Mouse (Mus musculus) megakaryocyte, adult 5-6 weeks (primary cell): ENCODE measurements around the gene Capn10. TPM values are rescaled to one million over a fixed set of nuclear protein-coding genes. Genes with fewer than 3 reads are reported as not detected.

Experiments
- ATAC-seq: 2 replicates; pipeline ENCODE4 v1.8.0; 2016; ENCODE audit warnings: mild to moderate bottlenecking, inconsistent platforms; ENCODE audit not compliant: poor library complexity, severe bottlenecking
- total RNA-seq, 2 experiments: library from RNA; stranded (forward) in 1 of 2; stranded (reverse) in 1 of 2; fragments of 153-499, 151-499 nt in 1 of 2; fragments of 221-1000, 200-1000 nt in 1 of 2; gene quantifications; 2 replicates each; pipeline versions ENCODE4 v1.2.3 to v1.2.4; 2015 to 2017

The Capn10 gene
- 2.7 and 5.2 TPM in 2 replicates for total RNA-seq (2015)
- 6.4 and 8.7 TPM in 2 replicates for total RNA-seq (2017)

DNA sequence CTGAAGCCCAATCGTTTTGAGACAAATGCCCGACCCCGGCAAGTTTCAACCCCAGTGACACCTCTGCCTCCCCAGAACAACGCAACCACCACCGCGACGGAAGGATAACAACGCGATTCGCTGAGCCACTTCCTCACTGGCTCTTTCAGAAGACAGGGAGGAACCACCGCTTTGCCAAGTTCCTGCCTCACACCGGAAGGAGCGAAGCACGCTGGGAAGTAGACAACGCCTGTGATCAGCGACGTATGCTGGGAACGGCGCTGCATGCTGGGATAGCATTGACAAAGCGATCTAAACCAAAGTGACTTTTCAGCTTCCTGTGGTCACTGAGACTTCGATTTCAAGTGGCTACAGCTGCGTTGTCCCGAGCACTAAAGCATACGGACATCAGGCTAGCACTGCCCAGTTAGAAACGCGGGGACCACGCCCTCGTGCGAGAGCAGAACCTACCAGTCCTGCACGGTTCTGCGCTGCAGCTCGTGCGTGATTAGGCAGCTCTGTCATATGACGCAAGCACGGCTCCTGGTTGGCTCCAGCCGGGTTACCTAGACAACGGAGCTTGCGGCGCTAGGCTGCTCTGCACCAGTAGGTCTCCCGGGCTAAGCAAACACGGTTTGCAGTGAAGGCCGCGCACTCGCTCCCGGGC is at the start of gene Capn10:
TSS of gene Capn10 (plus strand) at position 195 of the 646 bp plus-strand sequence.
- peak; percentile 90 for ATAC-seq

DNA sequence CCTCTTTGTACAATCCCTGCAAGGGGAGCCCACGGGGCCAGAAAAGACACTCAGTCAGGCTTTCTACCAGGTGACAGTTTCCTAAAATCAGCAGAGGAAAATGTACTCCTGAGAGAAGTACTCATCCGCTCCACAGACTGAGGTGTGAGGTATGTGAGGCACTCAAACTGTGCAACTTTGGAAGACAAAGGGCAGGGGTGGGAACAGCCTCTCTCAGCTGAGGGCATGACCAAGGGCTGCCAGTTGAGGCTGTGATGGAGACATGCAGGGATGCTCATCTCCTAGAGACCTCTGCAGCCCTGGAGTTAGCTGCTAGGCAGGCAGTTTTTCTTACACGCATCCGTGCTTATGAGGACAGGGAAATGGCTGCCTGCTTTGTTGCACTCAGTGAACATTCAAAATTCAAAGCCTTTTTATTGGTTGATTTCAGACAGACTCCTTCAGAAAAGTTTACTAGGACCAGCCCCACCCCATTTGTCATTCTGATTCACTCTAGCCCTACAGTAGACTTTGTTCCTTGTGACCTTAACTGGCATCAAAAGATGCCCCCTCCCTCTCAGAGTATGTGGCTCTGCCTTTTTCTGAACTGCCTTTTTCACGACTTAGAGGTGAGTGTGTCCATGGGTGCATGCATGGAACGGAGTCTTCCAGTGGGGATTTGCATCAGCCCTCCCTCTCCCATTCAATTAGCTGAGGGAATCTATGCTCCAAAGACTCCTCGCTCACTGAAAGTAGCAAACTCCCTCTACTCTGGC is 45.1 kb upstream of the Capn10 start:
- no peak for ATAC-seq

DNA sequence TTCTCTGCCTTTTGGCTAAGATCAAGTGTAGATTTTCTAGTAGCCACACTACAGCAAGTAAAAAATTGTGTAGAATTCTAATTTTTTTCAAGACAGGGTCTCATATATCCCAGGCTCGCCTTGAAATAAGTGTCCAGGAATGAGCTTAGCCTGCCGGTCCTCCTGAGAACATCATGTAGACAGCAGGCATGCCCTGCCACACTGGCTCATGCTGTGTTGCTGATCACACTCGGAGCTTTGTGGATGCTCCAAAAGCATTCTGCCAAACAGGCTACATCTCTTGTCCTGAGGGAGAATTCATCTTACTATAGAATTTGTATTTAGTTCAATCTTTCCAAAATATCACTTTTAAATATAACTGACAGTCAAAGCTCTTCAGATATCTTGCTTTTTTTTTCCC is 41.4 kb upstream of the Capn10 start:
- no peak for ATAC-seq

GRCm38 (mm10) chr1:92893896-92894295 is 40.3 kb upstream of the Capn10 start:
- no peak for ATAC-seq

DNA sequence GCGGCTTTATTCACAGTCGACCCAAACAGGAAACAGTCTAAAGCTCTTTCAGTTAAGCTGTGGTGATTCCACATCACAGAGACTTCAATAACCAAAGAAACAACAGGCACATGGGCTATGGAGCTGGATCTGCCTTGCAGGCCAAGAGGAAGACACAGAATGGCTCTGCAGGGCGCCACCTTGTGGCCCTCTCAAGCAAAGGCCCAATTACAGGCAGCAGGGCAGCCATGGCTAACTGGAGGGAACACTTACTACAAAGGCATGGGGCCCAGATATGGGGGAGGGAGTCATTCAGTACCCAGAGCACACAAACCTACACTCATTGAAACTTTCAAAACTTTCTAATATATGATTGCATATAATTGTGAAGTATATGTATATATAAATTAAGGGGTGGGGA is 39.1 kb upstream of the Capn10 start:
- peak; percentile 97 for ATAC-seq

DNA sequence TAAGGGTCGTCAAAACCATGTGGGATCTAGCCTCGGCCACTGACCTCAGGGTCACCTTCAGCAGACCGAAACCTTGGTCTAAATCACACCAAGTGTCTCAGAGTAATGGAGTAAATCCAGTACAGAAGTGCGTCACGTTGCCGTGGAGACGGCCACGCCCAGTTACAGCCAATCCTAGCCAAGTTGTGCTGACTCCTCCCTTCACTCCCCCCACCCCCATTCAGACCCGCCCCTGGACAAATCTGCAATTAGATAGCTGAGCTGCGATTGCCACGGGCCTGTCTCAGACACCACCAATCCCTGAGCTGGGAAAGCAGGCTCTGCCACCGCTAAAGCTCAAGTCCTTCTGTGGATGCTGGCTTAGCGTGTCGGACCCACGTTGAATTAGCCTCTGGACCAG is 31.4 kb upstream of the Capn10 start, which contains the start of gene Ankmy1:
TSS of gene Ankmy1 (minus strand) at position 121 of the 400 bp plus-strand sequence.
- ATAC-seq: no peak

- ATAC-seq: no peak
Measured at GRCm38 (mm10) chr1:92903627-92904026, 30.5 kb upstream of the Capn10 start.

GRCm38 (mm10) chr1:92905703-92906310 is 28.4 kb upstream of the Capn10 start:
- no peak for ATAC-seq

DNA sequence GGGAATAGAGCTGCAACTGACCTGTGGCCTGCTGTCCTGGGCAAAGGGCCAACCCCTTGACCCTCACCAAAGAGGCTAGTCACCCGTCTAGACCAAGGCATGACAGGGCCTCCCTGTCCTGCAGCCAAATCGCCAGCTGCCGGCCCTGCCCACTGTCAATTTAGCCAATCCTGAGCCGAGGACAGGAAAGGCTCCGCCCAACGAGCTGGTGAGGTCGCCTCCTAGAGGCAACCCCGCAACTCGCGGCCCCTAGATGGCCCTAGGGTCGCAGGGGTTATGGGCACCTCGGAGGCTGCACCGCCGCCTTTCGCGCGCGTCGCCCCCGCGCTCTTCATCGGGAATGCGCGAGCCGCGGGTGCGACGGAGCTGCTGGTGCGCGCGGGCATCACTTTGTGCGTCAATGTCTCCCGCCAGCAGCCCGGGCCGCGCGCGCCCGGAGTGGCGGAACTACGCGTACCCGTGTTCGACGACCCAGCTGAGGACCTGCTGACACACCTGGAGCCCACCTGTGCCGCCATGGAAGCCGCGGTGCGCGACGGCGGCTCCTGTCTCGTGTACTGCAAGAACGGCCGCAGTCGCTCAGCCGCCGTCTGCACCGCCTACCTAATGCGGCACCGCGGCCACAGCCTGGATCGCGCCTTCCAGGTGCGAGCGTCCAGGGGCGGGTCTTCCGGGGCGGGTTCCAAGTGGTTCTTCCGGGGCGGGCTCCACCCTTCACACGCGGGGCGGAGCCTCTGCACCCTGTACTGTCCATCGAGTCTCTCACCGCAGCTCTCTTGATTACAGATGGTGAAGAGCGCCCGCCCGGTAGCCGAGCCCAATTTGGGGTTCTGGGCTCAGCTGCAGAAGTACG is 27.2 kb upstream of the Capn10 start, which contains the start of gene Dusp28:
TSS of gene Dusp28 (plus strand) at position 203 of the 853 bp plus-strand sequence.
- peak; percentile 69 for ATAC-seq

GRCm38 (mm10) chr1:92907632-92908360 is 26.4 kb upstream of the Capn10 start:
- ATAC-seq: peak; percentile 20

- no peak for ATAC-seq
Measured at GRCm38 (mm10) chr1:92908664-92909063, 25.5 kb upstream of the Capn10 start.

DNA sequence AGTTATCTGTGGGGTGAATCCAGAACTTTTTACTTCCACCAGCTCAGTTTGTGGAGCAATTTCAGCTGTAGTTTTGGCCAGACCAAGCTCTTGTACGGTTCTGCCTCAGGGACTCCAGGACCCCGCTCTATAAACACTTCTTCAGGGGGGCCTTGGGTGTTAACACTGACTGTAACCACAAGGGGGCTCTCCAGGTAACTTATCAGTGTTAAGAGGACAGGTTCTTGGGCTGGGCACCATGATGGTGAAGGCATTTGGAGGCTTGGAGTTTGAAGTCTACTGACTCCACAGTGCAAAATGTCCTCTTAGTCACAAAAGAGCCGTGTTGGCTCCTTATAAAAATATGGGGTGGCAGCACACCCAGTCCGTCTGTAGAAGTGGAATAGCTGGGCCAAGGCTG is 25.1 kb upstream of the Capn10 start:
- ATAC-seq: no peak

- ATAC-seq: peak; percentile 65
Measured at GRCm38 (mm10) chr1:92910239-92910885, 23.8 kb upstream of the Capn10 start, which contains the start of gene Rnpepl1. Gene Rnpepl1 (plus strand): TSS chr1:92910783.

DNA sequence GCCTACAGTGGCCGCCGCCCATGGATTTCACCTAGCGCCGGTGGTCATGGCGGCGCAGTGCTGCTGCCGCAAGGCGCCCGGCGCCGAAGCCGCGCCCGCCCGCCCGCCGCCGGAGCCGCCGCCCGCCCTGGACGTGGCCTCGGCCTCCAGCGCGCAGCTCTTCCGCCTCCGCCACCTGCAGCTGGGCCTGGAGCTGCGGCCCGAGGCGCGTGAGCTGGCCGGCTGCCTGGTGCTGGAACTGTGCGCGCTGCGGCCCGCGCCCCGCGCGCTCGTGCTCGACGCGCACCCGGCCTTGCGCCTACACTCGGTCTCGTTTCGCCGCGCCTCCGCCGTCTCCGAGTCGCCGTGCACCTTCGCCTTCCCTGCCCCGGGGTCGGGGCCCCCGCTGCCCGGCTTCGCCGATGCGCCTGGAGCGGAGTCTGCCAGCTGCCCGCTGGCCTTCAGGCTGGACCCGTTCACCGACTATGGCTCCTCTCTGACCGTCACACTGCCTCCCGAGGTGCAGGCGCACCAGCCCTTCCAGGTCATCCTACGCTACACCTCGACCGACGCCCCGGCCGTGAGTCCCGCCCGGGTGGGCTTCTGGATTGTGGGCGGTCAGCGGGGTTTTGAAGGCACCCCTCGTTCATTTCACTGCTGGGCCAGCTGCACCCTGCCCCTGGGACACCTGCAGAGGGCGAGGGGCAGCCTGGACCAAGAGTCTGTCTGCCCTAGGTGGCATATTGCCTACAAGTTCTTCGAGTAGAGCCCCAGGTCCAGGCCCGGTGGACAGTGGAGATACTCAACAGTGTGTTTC is 23.1 kb upstream of the Capn10 start:
- 0 out of 2 replicates have a peak, but pooled peaks have one; percentile 9 for ATAC-seq

GRCm38 (mm10) chr1:92911721-92912138 is 22.4 kb upstream of the Capn10 start:
- 0 out of 2 replicates have a peak, but pooled peaks have one; percentile 6 for ATAC-seq

GRCm38 (mm10) chr1:92912286-92912685 is 21.9 kb upstream of the Capn10 start:
- no peak for ATAC-seq

DNA sequence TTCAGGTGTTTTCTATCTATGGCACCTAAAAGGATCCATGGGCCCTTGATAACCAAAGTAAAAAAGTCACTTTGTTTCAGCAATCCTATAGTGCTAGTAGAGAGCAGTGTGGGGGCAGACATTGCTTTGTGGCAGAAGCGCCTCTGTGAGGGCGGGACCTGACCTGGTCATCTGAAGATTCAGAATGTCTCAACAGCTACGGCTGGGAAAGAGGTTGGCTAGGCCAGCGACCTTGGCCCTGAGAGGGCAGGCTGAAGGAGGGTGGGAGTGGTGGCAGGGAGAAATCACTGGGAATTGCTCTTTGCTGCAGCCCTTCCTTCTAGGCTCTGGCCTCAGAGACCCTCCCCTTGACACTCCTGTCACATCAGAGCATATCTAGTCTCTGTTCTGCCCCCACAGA is 19.9 kb upstream of the Capn10 start:
- no peak for ATAC-seq

DNA sequence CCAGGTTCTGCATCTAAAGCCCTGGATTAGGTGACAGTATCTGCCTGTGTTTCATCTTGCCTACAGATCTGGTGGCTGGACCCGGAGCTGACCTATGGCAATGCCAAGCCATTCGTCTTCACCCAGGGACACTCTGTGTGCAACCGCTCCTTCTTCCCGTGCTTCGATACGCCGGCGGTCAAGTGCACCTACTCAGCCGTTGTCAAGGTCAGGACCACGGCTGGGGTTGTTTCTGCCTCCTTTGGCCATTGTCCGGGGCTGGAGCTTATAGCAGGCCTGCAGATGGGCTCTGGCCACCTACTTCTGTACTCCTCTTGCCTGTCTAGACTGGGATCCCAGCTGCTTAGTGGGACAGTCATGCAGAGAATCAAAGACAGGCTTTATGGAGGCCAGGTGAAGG is 19.2 kb upstream of the Capn10 start:
- no peak for ATAC-seq

DNA sequence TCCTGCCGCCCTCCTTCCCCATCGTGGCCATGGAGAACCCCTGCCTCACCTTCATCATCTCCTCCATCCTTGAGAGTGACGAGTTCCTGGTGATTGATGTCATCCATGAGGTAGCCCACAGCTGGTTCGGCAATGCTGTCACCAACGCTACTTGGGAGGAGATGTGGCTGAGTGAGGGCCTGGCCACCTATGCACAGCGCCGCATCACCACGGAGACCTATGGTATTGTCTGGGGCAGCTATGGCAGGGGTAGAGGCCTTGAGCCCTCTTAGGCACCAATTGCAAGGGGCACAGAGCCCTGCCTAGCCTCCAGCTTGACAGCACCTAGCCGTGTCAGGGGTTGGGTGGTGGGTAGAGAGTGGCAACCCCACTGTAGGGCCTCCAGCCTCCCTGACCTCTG is 17.5 kb upstream of the Capn10 start:
- ATAC-seq: no peak
